Mouse (Mus musculus) gastrocnemius, adult 8-10 months (tissue): ENCODE data around the gene Maml2. TPM values are rescaled to one million over a fixed set of nuclear protein-coding genes. Genes with fewer than 3 reads are reported as not detected.

Experiments
- DNase-seq, 2 experiments: peaks; one replicate each; pipeline ENCODE4 v3.0.0; 2022; ENCODE audit warnings: low spot score in 2 of 2
- total RNA-seq, 4 experiments: library from RNA; stranded (reverse); gene quantifications; 2 replicates each; pipeline ENCODE4 v1.2.4; 2022

Maml2 gene
- total RNA-seq, 4 experiments from 2014 or later: 1.5 to 3.0 (median 2.2) TPM

GRCm38 (mm10) chr9:13491854-13492620 lies 194.3 kb downstream of the Maml2 start:
- DNase-seq: no peak

GRCm38 (mm10) chr9:13492807-13493206 lies 195.1 kb downstream of the Maml2 start:
- DNase-seq: no peak

- no peak for DNase-seq
Measured at GRCm38 (mm10) chr9:13493746-13494145, 196.0 kb downstream of the Maml2 start.

- DNase-seq: no peak
Measured at GRCm38 (mm10) chr9:13495530-13495929, 197.8 kb downstream of the Maml2 start.

- DNase-seq: no peak
Measured at GRCm38 (mm10) chr9:13497016-13497415, 199.3 kb downstream of the Maml2 start.

GRCm38 (mm10) chr9:13497690-13498333 lies 200.1 kb downstream of the Maml2 start:
- no peak for DNase-seq

GRCm38 (mm10) chr9:13500045-13500444 lies 202.3 kb downstream of the Maml2 start:
- no peak for DNase-seq

- no peak for DNase-seq
Measured at GRCm38 (mm10) chr9:13505024-13505423, 207.3 kb downstream of the Maml2 start.

- DNase-seq: no peak
Measured at GRCm38 (mm10) chr9:13506956-13507821, 209.4 kb downstream of the Maml2 start.

GRCm38 (mm10) chr9:13507822-13508188 lies 210.0 kb downstream of the Maml2 start:
- no peak for DNase-seq

- DNase-seq: no peak
Measured at GRCm38 (mm10) chr9:13509751-13510150, 212.0 kb downstream of the Maml2 start.

- DNase-seq: peak; percentile 57 to 67
Measured at GRCm38 (mm10) chr9:13510621-13511369, 213.0 kb downstream of the Maml2 start.

GRCm38 (mm10) chr9:13513135-13513534 lies 215.4 kb downstream of the Maml2 start:
- no peak for DNase-seq

GRCm38 (mm10) chr9:13514435-13514834 lies 216.7 kb downstream of the Maml2 start:
- no peak for DNase-seq

GRCm38 (mm10) chr9:13515976-13516375 lies 218.2 kb downstream of the Maml2 start:
- DNase-seq: no peak

- no peak for DNase-seq
Measured at GRCm38 (mm10) chr9:13518031-13518430, 220.3 kb downstream of the Maml2 start.

- DNase-seq: no peak
Measured at GRCm38 (mm10) chr9:13518441-13518971, 220.7 kb downstream of the Maml2 start.

- no peak for DNase-seq
Measured at GRCm38 (mm10) chr9:13522061-13522820, 224.5 kb downstream of the Maml2 start.

GRCm38 (mm10) chr9:13523046-13523445 lies 225.3 kb downstream of the Maml2 start:
- no peak for DNase-seq

- no peak for DNase-seq
Measured at GRCm38 (mm10) chr9:13525075-13525474, 227.3 kb downstream of the Maml2 start.
